Mouse (Mus musculus): ENCODE data around the gene Myh3.

- no peak for TF ChIP-seq CTCF (conservative IDR thresholded peaks at IDR 0.05; ENCODE audit: insufficient read depth, insufficient read length, low read depth, low read length)
- no peak for TF ChIP-seq POLR2A (IDR thresholded peaks at IDR 0.05; ENCODE audit: low read depth, low read length)
Observed at GRCm38 (mm10) chr11:67148286-67149012, 70.3 kb downstream of the Myh3 start.
